Mouse (Mus musculus): ENCODE measurements around the gene Mepe. TPM values are rescaled to one million over a fixed set of nuclear protein-coding genes. Genes with fewer than 3 reads are reported as not detected.

Gene Mepe
- polyA plus RNA-seq, 1 experiment from 2014 or later: not detected

GRCm38 (mm10) chr5:104357575-104357974 is 32.4 kb downstream of the Mepe start:
- 54% methylated on average over 5 of the region's 5 CpGs for WGBS
- H3K4me3 ChIP-seq (replicated peaks): no peak overlapping the region
- H3K27ac ChIP-seq: no peak overlapping the region
- peaks cover 9% of the 10 kb centered on the region for H3K4me1 ChIP-seq
- no peaks in the 10 kb centered on the region for H3K9me3 ChIP-seq (replicated peaks)
- no peaks in the 10 kb centered on the region for H3K36me3 ChIP-seq
- H3K27me3 ChIP-seq: no peaks in the 10 kb centered on the region
- ATAC-seq (replicated peaks; ENCODE audit: low FRiP score): no peak
- H3K9ac ChIP-seq: no peak overlapping the region
- H3K4me2 ChIP-seq: no peak overlapping the region

- H3K27me3 ChIP-seq: no peaks in the 10 kb centered on the region
- no peak overlapping the region for H3K4me3 ChIP-seq (replicated peaks)
- peaks cover 9% of the 10 kb centered on the region for H3K4me1 ChIP-seq
- no peak overlapping the region for H3K9ac ChIP-seq
- peak; percentile 12; the same call in 1 of the 2 replicates for ATAC-seq (replicated peaks; ENCODE audit: low FRiP score)
- H3K9me3 ChIP-seq (replicated peaks): no peaks in the 10 kb centered on the region
- peak overlapping the region; percentile 20; the same call in 1 of the 2 replicates for H3K4me2 ChIP-seq
- H3K27ac ChIP-seq: no peak overlapping the region
- WGBS: 11% methylated on average over 7 of the region's 7 CpGs
- no peaks in the 10 kb centered on the region for H3K36me3 ChIP-seq
Observed at GRCm38 (mm10) chr5:104358592-104358991, 33.5 kb downstream of the Mepe start.

GRCm38 (mm10) chr5:104359257-104359656 is 34.1 kb downstream of the Mepe start:
- H3K27ac ChIP-seq: no peak overlapping the region
- no peaks in the 10 kb centered on the region for H3K9me3 ChIP-seq (replicated peaks)
- H3K4me2 ChIP-seq: 0 out of 2 replicates have a peak overlapping the region, but pooled peaks have one; percentile 20
- H3K4me3 ChIP-seq (replicated peaks): no peak overlapping the region
- no peaks in the 10 kb centered on the region for H3K36me3 ChIP-seq
- no peaks in the 10 kb centered on the region for H3K27me3 ChIP-seq
- WGBS: 13% methylated on average over 6 of the region's 6 CpGs
- ATAC-seq (replicated peaks; ENCODE audit: low FRiP score): peak; percentile 82
- H3K4me1 ChIP-seq: peaks cover 9% of the 10 kb centered on the region
- no peak overlapping the region for H3K9ac ChIP-seq

GRCm38 (mm10) chr5:104370580-104370979 is 45.5 kb downstream of the Mepe start:
- H3K9me3 ChIP-seq (replicated peaks): no peaks in the 10 kb centered on the region
- H3K27me3 ChIP-seq: no peaks in the 10 kb centered on the region
- H3K27ac ChIP-seq: no peak overlapping the region
- H3K4me3 ChIP-seq (replicated peaks): no peak overlapping the region
- no peaks in the 10 kb centered on the region for H3K36me3 ChIP-seq
- ATAC-seq (replicated peaks; ENCODE audit: low FRiP score): no peak
- H3K4me2 ChIP-seq: no peak overlapping the region
- peaks cover 20% of the 10 kb centered on the region for H3K4me1 ChIP-seq
- no peak overlapping the region for H3K9ac ChIP-seq
- WGBS: 73% methylated on average over 5 of the region's 5 CpGs

- Histone ChIP-seq H3K9ac (no peak overlapping the region), H3K4me3 (replicated peaks) (no peak overlapping the region), H3K4me1 (peaks cover 20% of the 10 kb centered on the region), H3K9me3 (replicated peaks) (no peaks in the 10 kb centered on the region), H3K27me3 (no peaks in the 10 kb centered on the region), H3K36me3 (no peaks in the 10 kb centered on the region), H3K4me2 (no peak overlapping the region), H3K27ac (no peak overlapping the region)
- 84% methylated on average over 4 of the region's 4 CpGs for WGBS
- ATAC-seq (replicated peaks; ENCODE audit: low FRiP score): no peak
Observed at GRCm38 (mm10) chr5:104371284-104371683, 46.2 kb downstream of the Mepe start.

- WGBS: 73% methylated on average over 4 of the region's 4 CpGs
- H3K36me3 ChIP-seq: no peaks in the 10 kb centered on the region
- no peak overlapping the region for H3K4me3 ChIP-seq (replicated peaks)
- no peak overlapping the region for H3K9ac ChIP-seq
- no peaks in the 10 kb centered on the region for H3K9me3 ChIP-seq (replicated peaks)
- H3K27ac ChIP-seq: 0 out of 2 replicates have a peak overlapping the region, but pooled peaks have one; percentile 19
- peak; percentile 52 for ATAC-seq (replicated peaks; ENCODE audit: low FRiP score)
- H3K4me1 ChIP-seq: peaks cover 20% of the 10 kb centered on the region
- H3K27me3 ChIP-seq: no peaks in the 10 kb centered on the region
- H3K4me2 ChIP-seq: no peak overlapping the region
Observed at GRCm38 (mm10) chr5:104373648-104374307, 48.6 kb downstream of the Mepe start.

- Histone ChIP-seq H3K4me1 (peaks cover 20% of the 10 kb centered on the region), H3K9ac (no peak overlapping the region), H3K9me3 (replicated peaks) (no peaks in the 10 kb centered on the region), H3K4me3 (replicated peaks) (no peak overlapping the region), H3K27ac (peak overlapping the region; percentile 19), H3K36me3 (no peaks in the 10 kb centered on the region), H3K27me3 (no peaks in the 10 kb centered on the region), H3K4me2 (no peak overlapping the region)
- 10% methylated on average over 6 of the region's 6 CpGs for WGBS
- ATAC-seq (replicated peaks; ENCODE audit: low FRiP score): peak; percentile 90
Observed at GRCm38 (mm10) chr5:104374308-104374660, 49.2 kb downstream of the Mepe start.

GRCm38 (mm10) chr5:104375132-104375531 is 50.0 kb downstream of the Mepe start:
- 0 out of 2 replicates have a peak, but pooled peaks have one; percentile 7 for ATAC-seq (replicated peaks; ENCODE audit: low FRiP score)
- no peaks in the 10 kb centered on the region for H3K9me3 ChIP-seq (replicated peaks)

GRCm38 (mm10) chr5:104376890-104377289 is 51.8 kb downstream of the Mepe start:
- 80% methylated on average over 1 of the region's 1 CpGs for WGBS
- Histone ChIP-seq H3K4me1 (peaks cover 20% of the 10 kb centered on the region), H3K4me3 (replicated peaks) (no peak overlapping the region), H3K4me2 (no peak overlapping the region), H3K27ac (no peak overlapping the region), H3K36me3 (no peaks in the 10 kb centered on the region), H3K9ac (no peak overlapping the region), H3K27me3 (no peaks in the 10 kb centered on the region), H3K9me3 (replicated peaks) (no peaks in the 10 kb centered on the region)
- ATAC-seq (replicated peaks; ENCODE audit: low FRiP score): no peak

More at GRCm38 (mm10) chr5:104375132-104375531, 50.0 kb downstream of the Mepe start:
- Histone ChIP-seq H3K27me3 (no peaks in the 10 kb centered on the region), H3K4me3 (replicated peaks) (no peak overlapping the region), H3K4me1 (peaks cover 20% of the 10 kb centered on the region), H3K4me2 (no peak overlapping the region), H3K9ac (no peak overlapping the region), H3K36me3 (no peaks in the 10 kb centered on the region), H3K27ac (0 out of 2 replicates have a peak overlapping the region, but pooled peaks have one; percentile 19)
- WGBS: 43% methylated on average over 2 of the region's 2 CpGs

GRCm38 (mm10) chr5:104380574-104380973 is 55.4 kb downstream of the Mepe start:
- Histone ChIP-seq H3K9ac (no peak overlapping the region), H3K4me2 (no peak overlapping the region), H3K27ac (no peak overlapping the region), H3K4me1 (peaks cover 3% of the 10 kb centered on the region; the same call in 1 of the 2 replicates), H3K4me3 (replicated peaks) (no peak overlapping the region), H3K36me3 (no peaks in the 10 kb centered on the region), H3K9me3 (replicated peaks) (no peaks in the 10 kb centered on the region), H3K27me3 (no peaks in the 10 kb centered on the region)
- ATAC-seq (replicated peaks; ENCODE audit: low FRiP score): no peak
- 88% methylated on average over 1 of the region's 1 CpGs for WGBS

- no peak for ATAC-seq (replicated peaks; ENCODE audit: low FRiP score)
- 79% methylated on average over 3 of the region's 7 CpGs for WGBS
- H3K4me1 ChIP-seq: peaks cover 3% of the 10 kb centered on the region; the same call in 1 of the 2 replicates
Observed at GRCm38 (mm10) chr5:104381671-104382070, 56.5 kb downstream of the Mepe start.

GRCm38 (mm10) chr5:104384540-104384939 is 59.4 kb downstream of the Mepe start:
- peaks cover 5% of the 10 kb centered on the region; the same call in 1 of the 2 replicates for H3K4me1 ChIP-seq
- no peaks in the 10 kb centered on the region for H3K36me3 ChIP-seq
- H3K4me2 ChIP-seq: no peak overlapping the region
- 57% methylated on average over 7 of the region's 7 CpGs for WGBS
- H3K4me3 ChIP-seq (replicated peaks): no peak overlapping the region
- H3K27ac ChIP-seq: no peak overlapping the region
- H3K9me3 ChIP-seq (replicated peaks): no peaks in the 10 kb centered on the region
- ATAC-seq (replicated peaks; ENCODE audit: low FRiP score): no peak
- H3K27me3 ChIP-seq: no peaks in the 10 kb centered on the region
- H3K9ac ChIP-seq: no peak overlapping the region

More at GRCm38 (mm10) chr5:104381671-104382070, 56.5 kb downstream of the Mepe start:
- Histone ChIP-seq H3K4me3 (replicated peaks) (no peak overlapping the region), H3K9ac (no peak overlapping the region), H3K27ac (no peak overlapping the region), H3K36me3 (no peaks in the 10 kb centered on the region), H3K27me3 (no peaks in the 10 kb centered on the region), H3K4me2 (no peak overlapping the region), H3K9me3 (replicated peaks) (no peaks in the 10 kb centered on the region)

Measured in kidney, embryonic 15.5 days (tissue).